Mouse (Mus musculus) c-Kit-positive CD71-positive TER-119-positive erythroid progenitor cells, embryonic 14.5 days (primary cell): ENCODE measurements at regions not wholly inside any gene's neighbourhood (a gene's known extent, or its start where the extent isn't known, plus 50 kb on each side); places are given as distances from the start of the nearest gene placed in this dataset.
"Not testable (repeated sequence)": the region's sequence is repeated elsewhere in the genome, so short reads cannot be mapped to it uniquely, and the experiment has no call there.

ENCODE experiments used
- DNase-seq: peaks from one replicate; pipeline ENCODE4 v3.0.0-alpha.2; 2013; ENCODE audit warnings: low spot score

DNA sequence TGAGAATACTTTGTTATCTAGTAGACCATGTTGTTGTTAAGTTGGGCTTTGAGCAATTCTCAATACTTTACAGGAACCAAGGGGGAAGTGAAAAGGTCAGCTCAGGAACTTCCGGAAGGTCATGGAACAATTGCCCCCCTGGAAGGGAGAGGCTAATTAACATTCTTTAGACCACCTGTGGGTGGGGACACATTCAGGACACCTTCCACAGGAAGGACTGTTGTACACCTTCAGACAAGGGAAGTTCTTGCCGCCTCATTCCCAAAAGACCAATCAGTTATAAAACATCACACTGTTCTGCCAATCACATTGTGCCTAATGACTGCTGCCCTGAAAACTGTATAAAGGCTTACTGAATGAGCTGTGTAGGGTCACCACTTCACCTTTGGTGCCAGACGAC is 701.2 kb downstream of the Trib2 start:
- no peak for DNase-seq

DNA sequence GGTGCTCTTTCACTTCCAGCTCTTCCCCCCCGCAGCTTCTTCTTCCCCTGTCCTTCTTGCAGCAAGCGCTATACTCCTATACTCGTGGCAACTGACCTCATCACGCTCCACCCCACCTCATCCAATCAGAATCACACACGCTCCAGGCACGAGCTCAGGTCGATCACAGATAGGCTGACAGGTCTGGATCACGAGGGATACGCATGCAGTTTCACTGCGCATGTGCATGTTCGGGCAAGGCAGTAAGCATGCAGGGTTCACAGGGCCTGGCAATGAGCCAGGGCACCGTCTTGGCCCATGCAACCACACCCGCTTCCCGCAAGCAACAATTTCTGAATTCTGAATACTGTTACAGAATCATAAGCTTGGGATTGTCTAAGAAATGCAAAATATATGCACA is 701.9 kb downstream of the Trib2 start:
- DNase-seq = no peak

DNA sequence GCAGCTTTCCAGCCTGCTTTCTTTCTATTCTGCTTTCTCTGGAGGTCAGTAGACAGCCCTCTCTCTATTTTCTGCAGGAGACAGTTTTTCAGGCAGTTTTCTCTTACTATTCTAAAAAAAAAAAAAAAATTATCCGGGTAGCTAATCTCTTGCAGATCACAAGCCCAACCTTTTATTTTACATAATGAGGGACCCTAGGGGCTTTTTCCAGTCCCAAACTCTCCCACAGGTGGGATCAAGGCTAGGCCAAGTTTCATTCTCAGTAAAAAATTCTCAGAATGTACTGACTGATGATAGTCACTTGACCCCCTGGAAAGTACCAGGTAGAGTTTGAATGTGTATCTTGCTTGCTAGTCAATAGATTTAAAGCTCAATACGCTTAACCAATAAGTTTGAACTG is 705.7 kb downstream of the Trib2 start:
- DNase-seq = no peak

DNA sequence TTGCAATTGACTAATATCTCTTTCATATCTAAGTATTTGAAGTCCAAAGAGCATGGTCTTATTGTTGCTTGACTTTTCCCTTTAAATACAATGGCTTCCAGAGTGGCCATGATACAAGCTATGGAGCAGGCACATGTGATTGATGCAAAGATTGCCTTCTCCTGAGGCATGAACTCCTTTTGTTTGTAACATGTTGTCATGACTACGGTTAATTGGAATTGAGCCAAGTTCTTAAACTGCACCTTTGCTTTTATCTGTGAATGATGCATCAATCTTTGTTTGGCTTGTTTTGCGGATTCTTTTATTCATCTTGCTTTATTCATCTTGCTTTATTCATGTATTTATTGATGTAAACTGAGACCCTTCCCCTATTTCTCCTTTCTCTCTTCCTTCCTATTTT is 711.8 kb downstream of the Trib2 start:
- no peak for DNase-seq

DNA sequence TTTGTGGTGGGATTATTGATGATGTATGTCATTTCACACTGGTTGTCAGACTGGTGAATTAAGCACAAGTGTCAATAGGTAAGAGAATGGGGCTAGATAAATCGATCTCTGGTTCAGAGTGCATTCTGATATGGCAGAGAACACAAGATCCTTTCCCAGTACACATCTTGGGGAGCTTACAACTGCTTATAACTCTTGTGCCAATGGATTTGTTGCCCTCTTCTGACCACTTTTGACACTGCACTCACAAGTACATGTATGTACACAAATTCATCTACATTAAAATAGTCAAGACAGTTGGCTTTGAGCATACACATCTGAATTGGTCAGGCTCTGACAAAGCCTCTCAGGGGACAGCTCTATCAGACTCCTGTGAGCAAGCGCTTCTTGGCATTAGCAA is 738.1 kb downstream of the Trib2 start:
- DNase-seq = no peak

DNA sequence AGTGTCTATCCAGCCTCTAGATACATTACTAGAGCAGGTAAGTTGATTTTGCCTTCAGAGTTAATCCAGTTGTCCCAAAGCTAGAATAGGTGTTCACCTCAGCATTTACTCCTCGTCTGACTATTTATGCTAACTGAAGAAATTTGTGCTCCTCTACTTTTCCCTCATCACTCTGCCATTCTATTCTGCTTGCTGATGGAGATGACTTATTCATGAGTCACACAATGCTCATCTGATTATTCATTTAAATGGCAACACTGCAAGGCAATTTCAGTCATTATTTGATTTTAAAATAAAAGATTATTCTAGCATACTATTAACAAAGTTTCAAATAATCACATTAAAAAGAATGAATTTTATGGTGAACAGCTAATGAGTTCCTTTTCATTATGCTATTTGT is 752.4 kb downstream of the Trib2 start:
- no peak for DNase-seq

DNA sequence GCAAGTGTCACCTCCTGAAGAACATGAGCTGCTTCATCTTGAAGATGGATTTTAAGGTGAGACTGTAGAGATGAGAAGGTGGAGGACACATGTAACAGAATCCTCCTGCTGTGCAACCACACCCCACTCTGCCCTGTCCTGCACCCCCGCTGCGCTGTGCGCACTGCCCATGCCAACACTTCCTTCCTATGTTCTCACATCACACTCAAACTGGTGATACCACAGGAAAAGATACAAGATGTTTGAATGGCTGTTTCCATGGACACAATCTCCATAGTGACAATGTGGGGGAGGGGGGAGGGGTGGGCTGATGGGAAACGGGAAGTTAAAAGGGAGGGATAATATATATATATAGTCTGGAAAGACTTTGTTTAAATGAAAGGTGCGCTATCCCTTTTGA is 765.3 kb downstream of the Trib2 start:
- no peak for DNase-seq

DNA sequence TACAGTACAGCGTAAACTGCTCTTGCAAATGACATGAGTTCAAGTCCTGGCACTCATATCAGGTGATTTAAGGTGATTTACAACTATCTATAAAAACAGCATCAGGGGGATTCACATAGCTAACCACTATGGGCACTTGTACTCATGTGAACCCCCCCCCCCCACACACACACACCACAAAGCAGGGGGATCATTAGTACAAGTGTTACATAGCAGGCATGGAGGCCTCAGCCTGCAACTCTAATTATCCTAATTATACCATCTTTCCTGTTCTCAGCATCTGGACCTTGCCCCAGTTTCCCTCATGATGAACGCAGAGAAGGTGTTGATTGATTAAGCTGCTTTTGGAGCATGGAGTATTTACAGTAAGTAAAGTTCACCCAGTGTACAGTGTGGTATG is 773.5 kb downstream of the Trib2 start:
- no peak for DNase-seq

DNA sequence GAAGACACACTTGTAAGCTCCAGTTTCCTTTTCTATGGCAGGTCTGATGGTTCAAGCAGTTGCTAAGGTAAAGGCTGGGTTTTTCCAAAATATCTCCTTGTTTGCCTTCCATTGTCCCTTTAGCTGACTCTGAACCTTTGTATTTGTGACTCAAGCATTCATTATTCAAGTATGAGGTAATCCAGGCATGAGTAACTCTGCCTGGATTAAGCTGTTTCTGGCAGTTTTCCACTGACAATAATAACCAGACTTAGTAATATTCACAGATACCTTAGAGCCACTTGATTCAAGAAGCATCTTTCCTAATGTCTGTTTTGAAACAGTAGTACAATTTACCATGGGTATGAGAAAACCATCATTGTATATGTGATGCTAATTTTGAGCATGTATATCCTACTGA is 805.6 kb downstream of the Trib2 start:
- DNase-seq = no peak

DNA sequence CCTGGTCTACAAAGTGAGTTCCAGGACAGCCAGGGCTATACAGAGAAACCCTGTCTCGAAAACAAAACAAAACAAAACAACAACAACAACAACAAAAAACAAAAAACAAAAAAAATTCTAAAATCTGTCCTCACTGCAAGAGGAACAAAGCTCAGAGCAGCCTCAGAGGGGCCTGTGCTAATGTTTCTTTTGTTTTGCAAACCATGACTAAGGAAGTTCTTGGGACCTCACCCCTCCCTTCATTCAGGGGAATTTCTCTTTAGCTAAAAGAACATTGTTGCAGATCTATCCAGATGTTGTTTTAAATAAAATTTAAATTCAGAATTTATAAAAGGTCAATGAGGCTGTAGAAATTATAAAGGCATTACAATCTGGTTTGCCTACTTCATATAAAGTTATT is 814.3 kb downstream of the Trib2 start:
- not testable (repeated sequence) for DNase-seq
